Mouse (Mus musculus): ENCODE measurements at regions not wholly inside any gene's neighbourhood (a gene's known extent, or its start where the extent isn't known, plus 50 kb on each side); places are given as distances from the start of the nearest gene placed in this dataset.

GRCm38 (mm10) chr13:7195990-7196389 is 547.4 kb upstream of the Pfkp start:
- TF ChIP-seq POLR2A (IDR thresholded peaks at IDR 0.05; ENCODE audit: extremely low read depth, insufficient read depth, low read length), result no peak
- TF ChIP-seq CTCF (IDR thresholded peaks at IDR 0.05; ENCODE audit: low read depth, low read length), result no peak

Measured in liver, adult 2 months (tissue).